Mouse (Mus musculus): ENCODE measurements around the gene Olfr381. TPM values are rescaled to one million over a fixed set of nuclear protein-coding genes. Genes with fewer than 3 reads are reported as not detected.
"Not testable (repeated sequence)": the region's sequence is repeated elsewhere in the genome, so short reads cannot be mapped to it uniquely, and the experiment has no call there.

Gene Olfr381
- polyA plus RNA-seq (2015; fragmentation: Nextera tagmentation; extraction: Ambion mirVana) = not detected in 2 replicates

DNA sequence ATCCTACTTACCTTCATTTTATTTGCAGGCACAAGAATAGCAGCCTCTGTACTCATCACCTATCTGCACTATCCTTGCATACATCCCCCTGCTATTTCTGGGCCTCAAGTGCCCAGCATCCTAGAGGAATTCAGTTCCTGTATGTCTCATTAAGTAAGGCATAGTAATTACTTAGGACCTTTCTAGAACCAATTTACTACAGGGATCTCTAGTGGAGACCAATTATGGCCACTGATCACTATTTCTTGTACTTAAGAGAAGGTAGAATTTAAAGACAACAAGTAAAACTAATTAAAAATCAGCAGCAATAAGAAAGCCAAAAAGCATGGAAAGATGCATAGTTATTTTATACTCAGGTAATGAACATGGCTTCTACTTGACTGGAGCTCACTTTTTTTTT lies at the start of gene Olfr381:
TSS of gene Olfr381 (minus strand) at position 101 of the 400 bp plus-strand sequence.
- H3K9ac ChIP-seq (ENCODE audit: low read length) = no peak within 1 kb of the TSS
- DNase-seq (ENCODE audit: low spot score) (no peak), ATAC-seq (ENCODE audit: low FRiP score, low TSS enrichment) (no peak)
- no peak within 1 kb of the TSS for H3K4me2 ChIP-seq (replicated peaks; ENCODE audit: low read depth)
- no peaks in the 10 kb centered on the region for H3K4me1 ChIP-seq (replicated peaks; ENCODE audit: control insufficient read depth, insufficient read depth)
- no peaks in the 10 kb centered on the region for H3K9me3 ChIP-seq (ENCODE audit: control insufficient read depth, low read length)
- H3K27ac ChIP-seq (replicated peaks) = no peak within 1 kb of the TSS
- H3K4me3 ChIP-seq (ENCODE audit: low read depth, low read length) = no peak within 1 kb of the TSS
- no peaks in the 10 kb centered on the region for H3K27me3 ChIP-seq (ENCODE audit: control insufficient read depth, insufficient read depth, low read length)
- H3K36me3 ChIP-seq (ENCODE audit: control insufficient read depth, insufficient read depth, low read length) = no peaks in the 10 kb centered on the region
- no peak for TF ChIP-seq CTCF (IDR thresholded peaks at IDR 0.05; ENCODE audit: low read depth)
- no peak for TF ChIP-seq EP300 (optimal IDR thresholded peaks at IDR 0.05)

DNA sequence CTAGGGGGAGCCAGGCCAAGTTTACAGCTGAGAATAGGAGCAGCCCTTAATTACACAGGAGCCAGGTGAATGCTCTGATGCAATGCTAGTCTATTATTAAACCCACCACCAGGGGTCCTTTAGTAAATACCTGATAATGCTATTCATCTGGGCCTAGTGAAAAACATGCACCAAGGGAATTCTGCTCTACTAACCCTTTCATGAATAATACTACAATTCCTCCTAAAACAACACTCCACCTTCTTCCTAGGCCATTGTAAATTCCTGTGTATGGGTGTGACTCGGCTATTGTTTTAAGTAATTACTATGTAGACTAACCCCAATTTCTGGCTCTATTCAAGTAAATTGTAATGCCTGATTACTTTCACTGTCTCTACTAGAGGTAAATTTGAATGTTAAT lies 37.6 kb upstream of the Olfr381 start:
- H3K9me3 ChIP-seq (ENCODE audit: control insufficient read depth, low read length); H3K27ac ChIP-seq (replicated peaks); H3K9ac ChIP-seq (ENCODE audit: low read length); DNase-seq (ENCODE audit: low spot score); ATAC-seq (ENCODE audit: low FRiP score, low TSS enrichment); H3K27me3 ChIP-seq (ENCODE audit: control insufficient read depth, insufficient read depth, low read length); H3K4me3 ChIP-seq (ENCODE audit: low read depth, low read length); H3K36me3 ChIP-seq (ENCODE audit: control insufficient read depth, insufficient read depth, low read length); H3K4me2 ChIP-seq (replicated peaks; ENCODE audit: low read depth); H3K4me1 ChIP-seq (replicated peaks; ENCODE audit: control insufficient read depth, insufficient read depth): not testable (repeated sequence)
- 87% methylated on average over 1 of the region's 1 CpGs for WGBS

DNA sequence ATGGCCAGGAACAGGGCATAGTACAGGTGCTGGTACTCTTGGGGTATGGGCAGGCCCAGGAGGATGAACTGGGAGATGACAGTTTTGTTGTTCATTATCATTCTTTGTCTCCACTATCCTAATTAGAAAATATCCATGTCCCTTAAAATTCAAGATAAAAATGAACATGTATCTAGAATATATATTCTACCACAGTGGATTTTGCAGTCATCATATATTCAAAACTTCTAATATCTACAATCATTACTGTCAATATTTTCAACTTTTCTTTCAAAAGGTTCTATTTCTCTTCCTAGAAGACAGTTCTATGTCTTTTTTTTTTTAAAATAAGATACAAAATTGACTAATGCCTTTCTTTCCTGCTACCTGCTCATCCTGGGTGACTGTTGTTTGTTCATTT lies 25.7 kb upstream of the Olfr381 start, which contains the start of gene Olfr382:
TSS of gene Olfr382 (minus strand) at position 101 of the 400 bp plus-strand sequence.
- H3K36me3 ChIP-seq (ENCODE audit: control insufficient read depth, insufficient read depth, low read length) = no peaks in the 10 kb centered on the region
- no peaks in the 10 kb centered on the region for H3K4me1 ChIP-seq (replicated peaks; ENCODE audit: control insufficient read depth, insufficient read depth)
- H3K9ac ChIP-seq (ENCODE audit: low read length) = no peak within 1 kb of the TSS
- DNase-seq (ENCODE audit: low spot score) (no peak), ATAC-seq (ENCODE audit: low FRiP score, low TSS enrichment) (no peak)
- no peak within 1 kb of the TSS for H3K4me2 ChIP-seq (replicated peaks; ENCODE audit: low read depth)
- no peak within 1 kb of the TSS for H3K4me3 ChIP-seq (ENCODE audit: low read depth, low read length)
- H3K9me3 ChIP-seq (ENCODE audit: control insufficient read depth, low read length) = no peaks in the 10 kb centered on the region
- TF ChIP-seq EP300 (optimal IDR thresholded peaks at IDR 0.05) = no peak
- TF ChIP-seq CTCF (IDR thresholded peaks at IDR 0.05; ENCODE audit: low read depth) = no peak
- H3K27ac ChIP-seq (replicated peaks) = no peak within 1 kb of the TSS
- H3K27me3 ChIP-seq (ENCODE audit: control insufficient read depth, insufficient read depth, low read length) = no peaks in the 10 kb centered on the region

DNA sequence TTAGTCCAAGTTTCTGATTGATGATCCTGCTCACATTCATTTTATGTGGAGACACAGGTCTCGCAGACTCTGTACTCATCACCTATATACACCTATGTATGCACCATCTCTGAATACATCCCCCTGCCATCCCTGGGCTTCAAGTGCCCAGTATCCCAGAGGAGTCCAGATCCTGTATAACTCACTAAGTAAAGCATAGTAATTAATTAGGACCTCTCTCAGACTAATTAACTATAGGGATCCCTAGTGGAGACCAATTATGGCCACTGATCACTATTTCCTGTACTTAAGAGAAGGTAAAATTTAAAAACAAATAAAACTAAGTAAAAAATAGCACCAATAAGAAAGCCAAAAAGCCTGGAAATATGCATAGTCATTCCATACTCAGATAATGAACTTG lies 34.0 kb downstream of the Olfr381 start, which contains the start of gene Olfr380:
TSS of gene Olfr380 (minus strand) at position 101 of the 400 bp plus-strand sequence.
- Histone ChIP-seq H3K9me3 (ENCODE audit: control insufficient read depth, low read length) (no peaks in the 10 kb centered on the region), H3K4me1 (replicated peaks; ENCODE audit: control insufficient read depth, insufficient read depth) (no peaks in the 10 kb centered on the region), H3K36me3 (ENCODE audit: control insufficient read depth, insufficient read depth, low read length) (no peaks in the 10 kb centered on the region), H3K9ac (ENCODE audit: low read length) (no peak within 1 kb of the TSS), H3K4me3 (ENCODE audit: low read depth, low read length) (no peak within 1 kb of the TSS), H3K27ac (replicated peaks) (no peak within 1 kb of the TSS), H3K4me2 (replicated peaks; ENCODE audit: low read depth) (no peak within 1 kb of the TSS), H3K27me3 (ENCODE audit: control insufficient read depth, insufficient read depth, low read length) (no peaks in the 10 kb centered on the region)
- DNase-seq (ENCODE audit: low spot score) (no peak), ATAC-seq (ENCODE audit: low FRiP score, low TSS enrichment) (no peak)
- TF ChIP-seq CTCF (IDR thresholded peaks at IDR 0.05; ENCODE audit: low read depth) = no peak
- TF ChIP-seq EP300 (optimal IDR thresholded peaks at IDR 0.05) = no peak
- 88% methylated on average over 1 of the region's 1 CpGs for WGBS

Other genes starting within 250 kb of the Olfr381 start
- gene Trpv3, start 224.2 kb downstream of the Olfr381 start, polyA plus RNA-seq (2015; fragmentation: Nextera tagmentation; extraction: Ambion mirVana) = 0.57 and 0.61 TPM in 2 replicates
- 2.7 and 3.3 TPM in 2 replicates for gene Aspa, start 162.0 kb downstream of the Olfr381 start, polyA plus RNA-seq (2015; fragmentation: Nextera tagmentation; extraction: Ambion mirVana)
- gene Gm49340, start 161.9 kb downstream of the Olfr381 start, polyA plus RNA-seq (2015; fragmentation: Nextera tagmentation; extraction: Ambion mirVana) = not detected in 2 replicates
- gene Spata22, start 161.9 kb downstream of the Olfr381 start, polyA plus RNA-seq (2015; fragmentation: Nextera tagmentation; extraction: Ambion mirVana) = 0.17 TPM in 1 of 2 replicates, not detected in the other
- 0.06 TPM in 1 of 2 replicates, not detected in the other for gene Olfr20, start 140.8 kb downstream of the Olfr381 start, polyA plus RNA-seq (2015; fragmentation: Nextera tagmentation; extraction: Ambion mirVana)
- gene Olfr376, start 120.4 kb downstream of the Olfr381 start, polyA plus RNA-seq (2015; fragmentation: Nextera tagmentation; extraction: Ambion mirVana) = not detected in 2 replicates
- gene Olfr1, start 92.0 kb downstream of the Olfr381 start, polyA plus RNA-seq (2015; fragmentation: Nextera tagmentation; extraction: Ambion mirVana) = not detected in 2 replicates
- gene Olfr378, start 63.1 kb downstream of the Olfr381 start, polyA plus RNA-seq (2015; fragmentation: Nextera tagmentation; extraction: Ambion mirVana) = not detected in 2 replicates
- not detected in 2 replicates for gene Olfr380, start 34.1 kb downstream of the Olfr381 start, polyA plus RNA-seq (2015; fragmentation: Nextera tagmentation; extraction: Ambion mirVana)
- not detected in 2 replicates for gene Olfr382, start 25.6 kb upstream of the Olfr381 start, polyA plus RNA-seq (2015; fragmentation: Nextera tagmentation; extraction: Ambion mirVana)
- gene Olfr385, start 101.4 kb upstream of the Olfr381 start, polyA plus RNA-seq (2015; fragmentation: Nextera tagmentation; extraction: Ambion mirVana) = not detected in 2 replicates
- not detected in 2 replicates for gene Olfr384, start 107.0 kb upstream of the Olfr381 start, polyA plus RNA-seq (2015; fragmentation: Nextera tagmentation; extraction: Ambion mirVana)
- not detected in 2 replicates for gene Zfp735, start 197.2 kb upstream of the Olfr381 start, polyA plus RNA-seq (2015; fragmentation: Nextera tagmentation; extraction: Ambion mirVana)